Mouse (Mus musculus) monocyte, adult 2 months (primary cell): ENCODE results near the gene Tshr.
A peak's percentile ranks its signal among the peaks of the same experiment; 100 is the strongest.
"Not testable (repeated sequence)": the region's sequence is repeated elsewhere in the genome, so short reads cannot be mapped to it uniquely, and the experiment has no call there.

Experiments
- DNase-seq, 2 experiments: peaks; one replicate each; pipeline ENCODE4 v3.0.0; 2022; ENCODE audit warnings: low spot score in 2 of 2, low read depth in 1 of 2

Tshr gene

DNA sequence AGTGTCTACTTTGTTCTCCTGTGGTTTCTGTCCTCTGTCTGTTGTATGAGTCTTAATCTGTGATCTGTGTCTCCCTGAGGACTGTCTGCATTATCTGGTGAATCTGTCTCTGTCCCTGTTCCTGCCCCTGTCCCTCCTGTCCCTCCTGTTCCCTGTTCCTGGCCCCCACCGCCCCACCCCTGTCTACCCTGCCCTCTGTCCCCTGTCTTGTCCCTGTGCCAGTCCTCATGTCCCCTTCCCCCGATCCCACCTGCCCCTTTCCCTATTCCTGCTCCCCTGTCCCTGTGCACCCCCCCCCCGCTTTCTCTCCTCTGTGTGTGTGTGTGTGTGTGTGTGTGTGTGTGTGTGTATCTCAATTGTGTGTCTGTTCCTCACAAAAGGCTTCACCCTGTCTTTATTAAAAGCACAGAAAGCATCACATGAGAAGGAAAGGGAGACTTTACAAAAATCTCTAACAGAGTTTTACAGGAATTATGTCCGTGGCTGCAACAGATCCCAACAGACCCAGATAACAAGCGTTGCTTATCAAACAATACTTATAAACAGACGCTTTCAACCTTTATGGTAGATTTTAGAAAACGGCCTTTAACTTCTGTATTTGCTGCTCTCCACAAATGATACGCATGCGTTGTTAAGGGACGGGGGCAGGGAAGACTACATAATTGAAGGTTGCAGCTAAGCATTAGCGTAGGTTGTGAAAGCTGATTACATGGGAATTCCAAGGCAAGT is 111.3 kb downstream of the Tshr start:
- DNase-seq, result no peak

DNA sequence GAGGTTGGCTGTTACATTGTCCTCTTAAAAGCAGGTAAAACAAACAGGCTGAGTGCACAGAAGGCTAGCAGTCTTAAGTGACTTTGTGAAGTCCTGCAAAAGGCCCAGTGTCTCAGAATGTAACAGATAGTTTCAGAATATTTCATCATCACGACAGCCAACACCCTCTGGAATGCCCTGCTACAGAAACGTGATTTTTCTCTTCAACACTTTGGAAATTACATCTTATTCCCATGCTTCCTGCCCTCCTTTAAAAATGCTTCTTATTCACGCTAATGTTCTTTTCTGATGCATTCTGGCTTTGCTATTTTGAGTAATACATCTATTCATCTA is 111.8 kb downstream of the Tshr start:
- DNase-seq, result no peak

DNA sequence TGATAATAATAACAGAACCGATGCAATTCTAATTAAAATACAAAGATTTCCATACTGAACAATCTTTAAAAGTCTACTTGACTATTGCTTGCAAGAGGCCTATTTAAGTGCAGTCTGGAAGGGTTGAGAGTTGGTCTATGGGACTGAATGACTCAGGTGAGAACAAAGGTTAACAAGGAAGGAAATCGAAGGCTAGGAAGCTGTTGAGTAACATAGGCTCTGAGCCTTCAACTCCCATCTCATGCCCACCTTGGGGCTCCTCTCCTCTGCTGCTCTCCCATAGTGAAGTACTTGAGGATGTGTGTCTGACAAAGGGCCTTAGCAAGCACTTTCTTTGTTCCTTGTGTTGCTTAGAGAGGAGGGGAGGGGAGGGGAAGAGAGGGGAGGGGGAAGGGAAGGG is 116.1 kb downstream of the Tshr start:
- DNase-seq, result no peak

DNA sequence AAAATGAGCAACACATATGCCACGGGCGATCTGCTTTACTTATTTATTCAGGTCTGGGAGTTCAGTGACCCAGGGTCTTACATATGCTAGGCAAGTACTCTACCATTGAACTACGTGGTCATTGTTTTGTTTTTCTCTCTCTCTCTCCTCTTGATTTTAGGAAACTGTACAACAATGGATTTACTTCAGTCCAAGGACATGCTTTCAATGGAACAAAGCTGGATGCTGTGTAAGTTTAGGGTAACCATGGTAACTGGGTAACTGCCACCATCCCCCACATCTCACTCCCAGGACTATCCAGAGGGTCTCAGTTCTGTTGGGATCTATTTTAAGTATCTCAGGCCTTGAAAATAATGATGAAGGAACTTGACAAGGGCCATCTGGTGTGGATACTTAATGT is 127.4 kb downstream of the Tshr start:
- no peak for DNase-seq

DNA sequence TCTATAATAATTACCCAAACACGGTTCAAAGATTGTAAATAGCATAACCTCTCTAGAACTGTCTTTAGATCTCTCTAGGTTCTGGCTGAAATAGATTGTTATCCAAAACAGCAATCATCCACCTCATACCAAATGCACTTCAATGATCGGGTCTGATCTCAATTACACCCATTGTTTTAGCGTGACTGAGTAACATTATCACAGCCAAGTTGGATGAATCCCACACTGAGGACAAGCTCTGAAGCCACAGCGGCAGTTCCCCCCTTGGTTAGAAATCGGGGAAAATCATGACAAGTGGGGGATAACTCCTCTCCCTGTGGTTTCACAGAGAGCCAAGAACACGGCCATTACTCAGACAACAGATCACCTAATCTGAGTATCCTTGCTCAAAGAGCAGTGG is 129.6 kb downstream of the Tshr start:
- DNase-seq, result no peak

DNA sequence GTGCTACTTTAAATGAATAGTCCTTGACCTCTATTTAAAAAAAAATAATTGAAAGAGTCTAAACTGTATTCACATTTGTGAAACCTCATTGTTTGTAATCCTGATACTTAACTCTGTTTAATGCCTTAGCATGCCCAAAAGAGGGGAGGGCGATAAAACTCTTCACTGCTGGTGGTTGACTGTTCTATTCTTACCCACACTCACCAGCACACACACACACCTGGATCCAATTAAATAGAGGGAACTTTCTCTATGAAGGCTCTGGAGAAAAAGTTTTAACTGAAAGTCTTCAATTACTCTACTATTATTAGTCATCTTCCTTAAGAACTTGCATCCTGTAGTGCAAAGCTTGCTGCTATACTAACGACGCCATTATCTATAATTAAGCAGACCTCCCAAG is 133.4 kb downstream of the Tshr start:
- no peak for DNase-seq

DNA sequence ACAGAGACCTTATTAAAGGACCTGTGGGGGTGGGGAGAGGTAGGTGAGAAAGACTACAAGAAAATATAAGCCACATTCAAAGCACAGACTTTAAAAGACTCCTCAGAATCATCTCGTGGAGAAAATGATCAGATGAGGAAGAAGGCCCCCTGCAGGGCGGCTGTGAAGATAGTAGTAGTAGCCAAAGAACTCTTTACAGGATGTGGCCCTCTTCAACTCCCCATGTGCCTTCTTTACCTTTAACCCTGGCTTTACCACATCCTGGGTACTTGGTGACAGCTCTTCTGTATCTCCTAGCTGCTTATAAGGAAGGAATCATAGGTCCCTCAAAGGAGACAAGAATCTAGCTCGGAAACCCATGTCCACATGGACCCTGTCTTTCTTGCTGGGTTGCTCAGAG is 139.3 kb downstream of the Tshr start:
- no peak for DNase-seq

DNA sequence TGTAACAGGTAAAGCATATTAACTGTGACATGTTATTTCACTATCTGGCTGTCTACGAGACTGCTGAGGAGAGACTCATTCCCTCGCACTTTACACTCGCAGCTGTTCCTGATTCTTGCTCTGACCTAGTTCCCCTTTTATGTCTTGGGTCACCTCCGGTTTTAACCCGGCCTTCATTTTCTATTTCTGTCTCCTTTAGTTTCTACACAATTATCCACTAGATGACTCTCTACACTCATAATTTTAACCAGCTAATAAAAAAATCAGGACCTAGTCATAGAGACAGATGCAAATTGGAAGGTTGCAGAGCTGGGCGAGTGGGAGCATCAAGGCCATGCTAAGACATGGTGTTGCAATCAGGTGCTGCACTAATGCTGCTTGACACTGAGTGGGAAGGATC is 150.2 kb downstream of the Tshr start:
- DNase-seq, result peak in 1 of 2 experiments; percentile 1

DNA sequence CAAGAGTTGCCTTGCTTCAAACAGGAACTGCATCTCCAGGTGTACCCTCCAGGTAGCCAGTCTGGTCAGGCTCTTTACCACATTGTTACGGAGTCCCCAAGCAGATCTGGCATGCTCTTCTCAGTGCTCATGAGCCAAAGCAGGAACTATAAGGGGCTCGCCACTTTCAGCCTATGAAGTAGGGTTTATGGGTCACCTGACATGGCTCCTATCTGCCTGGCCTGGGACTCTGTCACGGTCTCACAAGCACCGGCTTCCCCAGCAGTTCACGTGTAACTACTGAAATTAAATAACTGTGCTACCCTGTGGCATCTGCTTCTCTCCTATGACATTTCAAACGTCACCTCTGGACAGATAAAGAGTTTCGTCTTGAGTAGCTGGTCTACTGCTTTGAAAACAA is 155.8 kb downstream of the Tshr start:
- no peak for DNase-seq

DNA sequence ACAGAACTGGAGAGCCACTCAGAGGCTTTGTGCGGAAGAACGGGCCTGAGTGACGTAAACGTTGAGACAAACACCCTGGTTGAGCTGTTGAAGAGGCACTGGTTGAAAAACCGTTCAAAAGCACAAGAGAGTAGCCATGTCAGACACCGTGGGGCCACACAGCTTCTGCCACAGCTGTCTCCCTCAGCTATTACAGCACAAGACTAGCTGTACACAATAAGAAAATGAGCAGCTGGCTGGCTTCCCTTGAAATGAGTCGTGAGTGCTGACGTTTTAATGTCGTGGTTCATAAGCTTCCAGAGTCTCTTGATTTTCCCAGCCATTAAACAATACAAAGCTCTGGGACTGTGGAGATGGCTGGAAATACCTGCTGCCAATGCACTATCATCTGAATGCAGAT is 165.1 kb downstream of the Tshr start:
- DNase-seq, result no peak

DNA sequence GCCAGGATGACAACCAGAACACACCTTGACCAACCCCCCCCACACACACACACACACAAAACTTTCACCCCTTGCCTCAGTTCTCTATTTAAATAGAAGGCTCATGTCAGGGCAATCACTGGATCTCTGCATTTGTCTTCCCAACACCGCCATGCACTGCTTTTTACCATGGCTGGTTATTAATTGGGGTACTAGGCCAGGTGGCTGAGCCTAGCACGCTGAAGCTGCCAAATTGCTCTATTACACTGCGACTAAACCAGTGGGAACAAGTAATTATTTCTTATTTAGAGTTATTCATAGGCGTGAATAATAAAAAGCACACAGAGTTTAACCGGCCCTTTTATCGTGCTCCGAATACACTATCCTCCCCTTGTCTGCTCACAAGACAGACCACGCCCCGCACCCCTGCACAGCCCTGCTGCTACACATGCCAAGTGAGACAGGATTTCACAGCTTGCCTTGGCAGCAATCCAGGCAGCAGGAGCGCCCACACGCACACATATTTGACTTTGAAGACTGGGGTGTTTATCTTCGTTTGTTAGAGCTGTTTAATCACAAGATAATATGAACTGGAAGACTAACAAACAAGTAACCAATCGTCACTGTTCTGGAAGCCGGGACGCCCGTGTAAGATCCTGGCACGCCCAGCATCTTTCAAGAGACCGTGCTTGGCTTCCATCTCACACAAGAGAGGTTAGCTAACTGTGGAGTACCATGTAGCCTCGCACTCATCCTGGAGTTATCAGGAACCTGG is 167.6 kb downstream of the Tshr start:
- DNase-seq, result no peak

DNA sequence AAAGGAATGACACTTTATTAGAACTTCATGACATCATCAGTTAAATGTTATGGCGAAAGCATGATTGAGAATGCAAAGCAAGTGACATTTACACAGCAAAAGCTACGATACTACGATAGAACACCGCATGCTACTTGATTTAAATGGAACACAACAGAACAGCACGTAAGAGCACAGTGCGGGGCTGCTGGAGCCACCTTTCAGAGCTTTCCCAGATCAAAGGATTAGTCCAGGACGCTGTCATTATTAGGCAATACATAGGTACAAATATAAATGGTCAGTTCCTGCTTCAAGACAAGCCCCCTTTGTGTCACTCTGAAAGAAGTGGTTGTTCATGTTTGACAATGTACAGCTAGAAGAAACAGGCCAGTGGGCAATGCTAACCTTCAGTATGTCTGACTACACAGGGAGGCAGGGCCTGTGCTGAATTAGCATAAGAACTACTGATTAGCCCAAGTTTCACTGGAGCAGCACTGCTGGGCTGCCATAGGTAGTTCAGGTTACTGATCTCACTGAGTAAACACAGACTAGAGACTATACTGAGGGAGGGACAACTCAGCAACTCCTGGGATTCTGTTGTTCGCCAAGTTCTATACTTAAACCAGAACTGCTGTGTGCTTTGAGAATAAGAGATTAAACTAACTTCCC is 173.1 kb downstream of the Tshr start:
- DNase-seq, result not testable (repeated sequence)

DNA sequence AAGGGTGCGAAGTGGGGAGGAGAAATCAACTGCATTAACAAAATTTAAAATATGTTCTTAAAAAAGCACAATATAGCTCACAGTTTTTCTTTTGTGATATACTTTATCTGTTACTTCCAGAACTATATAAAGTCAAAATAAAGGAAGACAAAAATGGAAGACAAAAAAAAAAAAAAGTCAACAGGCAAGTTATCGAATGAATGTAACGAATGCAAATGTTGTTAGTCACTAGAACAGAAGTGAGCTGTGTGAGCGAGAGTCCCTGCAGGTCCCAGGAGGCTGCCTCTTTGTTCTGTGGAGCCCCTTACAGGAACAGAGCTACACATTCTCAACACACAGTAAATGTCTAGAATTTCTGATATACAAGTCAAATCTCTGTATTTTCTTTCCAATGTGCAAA is 173.8 kb downstream of the Tshr start:
- DNase-seq, result not testable (repeated sequence)

DNA sequence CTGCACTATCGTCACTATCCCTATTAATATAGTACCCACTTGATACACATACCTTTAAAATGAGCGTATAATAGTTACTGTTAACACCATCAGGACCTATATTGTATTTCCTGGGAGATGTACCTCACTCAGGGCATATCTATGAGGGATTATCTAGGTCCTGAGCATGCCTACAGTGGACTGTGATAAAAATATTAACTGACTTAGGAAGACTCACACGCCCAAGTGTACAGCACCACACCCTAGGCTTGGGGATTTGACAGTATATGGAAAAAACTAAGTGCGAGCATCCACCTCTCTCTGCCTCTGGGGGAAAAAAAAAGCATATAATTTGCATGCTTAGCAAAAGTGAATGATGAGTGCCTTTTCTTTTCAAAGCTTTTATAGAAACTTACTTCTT is 182.8 kb downstream of the Tshr start:
- DNase-seq, result no peak

DNA sequence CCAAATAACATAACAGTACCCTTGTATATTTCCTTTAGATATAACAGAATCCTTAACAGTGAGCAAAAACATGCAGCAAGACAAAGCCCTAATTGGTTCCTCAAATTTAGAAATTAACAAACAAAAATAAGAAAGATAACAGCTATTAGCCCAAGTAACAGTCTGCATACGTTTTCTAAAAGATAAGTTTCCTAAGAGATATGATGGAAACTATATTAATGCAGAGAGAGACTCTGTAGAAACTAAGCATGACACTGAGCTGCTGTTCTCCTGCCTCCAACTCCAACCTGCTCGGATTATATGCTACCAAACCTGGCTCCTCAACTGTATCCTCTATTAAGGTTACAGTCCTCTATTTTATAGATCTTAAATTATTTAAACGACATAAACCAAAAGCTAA is 184.9 kb downstream of the Tshr start:
- no peak for DNase-seq

DNA sequence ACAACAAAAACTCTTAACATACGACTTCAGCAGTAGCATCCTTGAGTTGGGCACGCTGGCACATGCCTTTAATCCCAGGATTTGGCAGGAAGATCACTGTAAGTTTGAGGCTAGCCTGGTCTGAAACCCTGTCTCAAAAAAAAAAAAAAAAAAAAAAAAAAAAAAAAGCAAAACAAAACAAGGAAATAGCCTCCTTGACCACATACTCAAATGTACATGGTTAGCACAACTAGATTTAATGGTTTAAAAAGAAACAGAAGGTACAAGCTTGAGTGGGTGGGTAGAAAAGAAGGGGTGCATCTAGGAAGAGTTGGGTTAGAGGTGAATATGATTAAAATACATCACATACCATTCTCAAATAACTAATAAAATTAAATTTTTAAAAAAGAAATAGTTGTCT is 187.3 kb downstream of the Tshr start:
- DNase-seq, result no peak

DNA sequence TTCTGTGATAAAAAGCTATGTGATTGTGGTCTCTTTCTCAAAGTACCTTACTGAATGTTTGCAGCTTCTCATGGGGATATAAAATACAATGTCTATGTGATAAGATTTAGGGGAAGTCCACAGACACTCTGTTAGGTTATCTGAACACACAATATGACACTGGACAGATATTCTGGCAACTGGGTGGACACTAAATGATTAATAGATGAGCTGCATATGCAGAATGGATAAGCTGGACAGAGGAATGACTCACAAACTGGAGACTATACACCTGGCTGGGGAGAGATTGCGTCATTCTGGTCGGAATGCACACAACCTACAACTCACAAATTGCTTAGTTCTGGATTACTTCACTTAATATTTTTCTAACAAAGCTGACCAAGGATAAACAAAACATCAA is 195.3 kb downstream of the Tshr start:
- DNase-seq, result no peak

DNA sequence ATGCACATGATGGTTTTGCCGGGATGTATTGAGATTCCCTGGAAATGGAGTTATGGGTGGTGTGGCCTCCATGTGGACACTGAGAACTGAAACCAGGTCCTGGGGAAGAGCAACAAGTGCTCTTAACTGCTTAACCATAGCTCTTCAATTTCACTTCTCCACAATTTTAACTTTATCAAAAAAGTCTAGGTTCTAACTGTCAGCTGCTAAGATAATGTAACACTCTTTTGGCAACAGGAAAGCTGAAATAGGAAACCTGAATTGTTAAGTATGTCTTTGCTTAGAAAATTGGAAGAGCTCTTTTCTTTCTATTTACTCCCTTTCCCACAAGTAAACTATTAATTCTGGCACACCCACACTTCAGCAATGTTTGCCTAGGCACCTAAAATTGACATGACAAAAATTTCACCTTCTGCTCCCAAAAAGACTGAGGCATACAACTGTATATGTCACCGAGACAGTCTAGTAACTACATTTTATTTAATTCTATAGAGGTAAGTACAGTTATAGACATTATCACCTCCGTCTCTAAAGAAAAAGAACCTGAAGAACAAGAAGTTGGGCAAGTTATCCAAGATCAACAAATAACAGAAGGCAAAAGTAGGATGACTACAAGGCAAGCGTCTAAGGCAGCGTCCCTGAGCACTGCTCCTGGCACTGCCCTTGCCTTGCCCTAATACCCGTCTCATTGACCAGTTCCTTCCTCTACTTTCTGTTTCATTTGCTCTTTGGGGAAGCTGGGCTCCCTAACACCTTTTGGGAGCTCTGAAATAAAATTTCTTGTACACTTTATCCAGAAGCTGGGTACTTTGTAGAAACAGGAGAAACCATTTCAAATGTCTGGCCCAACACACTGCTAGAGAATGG is 197.1 kb downstream of the Tshr start:
- DNase-seq, result no peak

DNA sequence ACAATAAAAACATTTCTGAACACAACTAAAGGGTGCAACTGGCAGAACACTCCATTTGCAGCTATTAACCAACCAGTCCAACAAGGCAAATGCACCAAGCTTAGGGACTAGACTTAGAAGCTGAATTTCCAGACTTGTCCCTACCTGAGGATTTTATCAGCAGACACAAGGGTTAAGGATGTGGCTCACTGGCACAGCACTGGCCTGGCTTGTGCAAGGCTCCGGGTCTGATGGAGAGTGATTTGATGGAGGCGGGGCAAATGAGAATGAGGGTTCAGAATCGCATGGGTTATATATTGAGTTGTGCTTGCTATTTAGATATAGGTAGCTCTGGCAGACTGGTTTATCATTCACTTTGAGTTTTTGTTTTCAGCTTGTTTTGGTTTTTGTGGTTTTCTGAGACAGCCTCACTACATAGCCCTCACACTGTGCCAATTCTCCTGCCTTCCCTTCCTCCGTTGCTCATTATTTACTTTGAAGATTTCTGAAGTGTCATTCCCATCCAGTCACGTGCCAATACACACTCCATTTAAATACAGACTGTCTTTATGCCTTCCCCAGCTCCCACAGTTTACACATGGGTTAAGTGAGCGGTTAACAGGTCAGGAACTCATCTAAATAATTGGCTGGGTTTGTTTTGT is 198.1 kb downstream of the Tshr start:
- DNase-seq, result no peak

DNA sequence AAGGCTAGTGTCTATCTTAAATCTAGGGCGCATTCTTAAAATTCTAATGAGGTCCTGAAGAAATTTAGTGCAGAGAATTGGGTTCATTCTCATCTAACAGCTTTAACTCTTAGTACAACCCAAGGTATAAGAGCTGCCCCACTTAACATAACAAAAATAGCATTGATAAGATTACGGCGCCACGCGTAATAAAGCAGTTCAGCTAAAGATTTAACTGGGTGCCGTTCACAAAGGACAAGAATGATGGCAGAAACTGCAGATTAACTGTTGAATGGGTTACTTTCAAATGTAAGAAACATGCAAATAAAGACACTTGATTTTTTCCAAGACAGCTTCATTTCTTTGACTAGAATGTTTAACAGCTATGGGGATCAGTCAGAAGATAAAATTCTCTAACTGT is 199.0 kb downstream of the Tshr start:
- no peak for DNase-seq

DNA sequence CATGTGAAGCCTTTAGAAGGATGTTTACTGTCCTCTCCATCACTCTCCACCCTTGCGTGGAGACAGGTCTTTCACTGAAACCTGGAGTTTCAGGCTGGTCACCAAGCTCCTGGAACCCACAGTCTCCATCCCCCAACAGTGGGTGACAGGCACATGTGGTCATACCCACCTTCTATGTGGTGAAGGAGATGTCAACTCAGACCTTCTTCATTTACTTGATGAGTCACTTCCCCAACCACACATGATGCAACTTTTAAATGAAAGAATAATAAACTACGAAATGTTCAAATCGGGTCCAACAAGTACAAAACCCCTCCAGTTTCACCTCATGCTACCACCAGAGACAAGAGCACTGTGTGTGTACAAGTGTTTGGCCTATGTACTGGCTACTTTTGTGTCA is 200.8 kb downstream of the Tshr start:
- DNase-seq, result peak in 1 of 2 experiments; percentile 16
